Mouse (Mus musculus) embryonic fibroblast, embryonic 13.5 days (primary cell): ENCODE results near the gene Gm20388. TPM values are rescaled to one million over a fixed set of nuclear protein-coding genes. Genes with fewer than 3 reads are reported as not detected.

ENCODE experiments used
- H3K27ac ChIP-seq: 2 replicates; pipeline ENCODE4 v1.5.1; 2012; ENCODE audit warnings: low read length, control low read depth, inconsistent platforms; ENCODE audit not compliant: insufficient read depth
- H3K4me1 ChIP-seq: 2 replicates; pipeline ENCODE4 v1.6.1; 2011; ENCODE audit warnings: low read length; ENCODE audit not compliant: control insufficient read depth, insufficient read depth
- H3K4me3 ChIP-seq: 2 replicates; pipeline ENCODE4 v1.5.1; 2011; ENCODE audit warnings: mild to moderate bottlenecking, control low read depth, low read length; ENCODE audit not compliant: insufficient read depth
- CTCF ChIP-seq: IDR thresholded peaks from 2 replicates; pipeline ENCODE4 v1.5.1; 2011; ENCODE audit warnings: mild to moderate bottlenecking, control low read depth, low read length, moderate library complexity, borderline replicate concordance; ENCODE audit not compliant: insufficient read depth
- POLR2A ChIP-seq: IDR thresholded peaks from 2 replicates; pipeline ENCODE4 v1.6.1; 2011; ENCODE audit warnings: low read depth, mild to moderate bottlenecking, control low read depth, low read length, moderate library complexity
- polyA plus RNA-seq: library from polyadenylated mRNA; stranded (reverse); fragments of >200 nt; gene quantifications from 2 replicates; pipeline ENCODE4 v1.2.4, GENCODE M21; 2011; ENCODE audit warnings: low read depth; ENCODE audit not compliant: missing spikeins, insufficient read length

Gm20388 gene
- polyA plus RNA-seq, 1 experiment: 82.8 TPM

GRCm38 (mm10) chr8:123239398-123239797 lies 3328.8 kb downstream of the Gm20388 start:
- no peak for TF ChIP-seq CTCF
- no peak for TF ChIP-seq POLR2A
- H3K27ac ChIP-seq: no peak overlapping the region
- H3K4me3 ChIP-seq: no peak overlapping the region
- peaks cover 4% of the 10 kb centered on the region; the same call in 1 of the 2 replicates for H3K4me1 ChIP-seq

DNA sequence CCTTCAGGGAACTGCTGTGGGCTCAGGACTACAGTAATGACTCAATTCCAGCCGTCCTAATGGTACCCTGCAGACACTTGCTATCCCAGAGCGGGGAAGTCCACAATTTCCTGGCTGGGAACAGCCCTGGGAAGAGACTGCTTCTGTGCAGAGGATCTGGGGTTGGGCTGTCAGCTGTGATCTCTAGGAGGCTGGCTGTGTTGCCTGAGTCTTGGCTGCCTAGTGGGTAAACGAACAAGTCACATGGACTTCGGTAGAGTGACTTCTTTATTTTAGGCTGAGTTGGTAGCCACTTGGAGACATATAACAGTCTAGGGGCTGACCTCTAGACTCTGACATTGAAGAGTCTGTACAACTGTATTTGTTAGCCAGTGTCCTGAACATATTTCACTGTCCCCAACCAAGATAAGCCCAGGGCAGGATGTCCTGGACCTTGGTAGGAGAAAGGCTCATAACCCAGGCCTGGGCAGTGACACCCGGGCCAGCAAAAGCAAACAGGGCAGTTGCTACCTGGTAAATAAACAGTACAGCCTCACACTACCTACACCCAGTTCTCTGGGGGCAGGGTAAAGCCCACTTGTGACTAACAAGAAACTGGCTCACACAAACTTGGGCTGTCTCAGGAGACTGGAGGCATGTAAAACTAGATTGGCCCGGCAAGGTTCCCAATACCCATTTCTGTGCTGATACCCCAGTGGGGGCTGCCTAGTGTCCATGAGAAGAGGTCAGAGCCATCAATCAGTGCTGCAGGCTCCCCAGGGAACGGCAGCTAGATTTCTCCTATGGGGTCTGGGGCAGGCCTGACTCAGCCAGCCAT lies 3331.7 kb downstream of the Gm20388 start:
- H3K4me3 ChIP-seq: no peak overlapping the region
- no peaks in the 10 kb centered on the region for H3K4me1 ChIP-seq
- TF ChIP-seq POLR2A (no peak), CTCF (no peak)
- H3K27ac ChIP-seq: no peak overlapping the region

- no peaks in the 10 kb centered on the region for H3K4me1 ChIP-seq
- peak; percentile 38; the same call in 1 of the 2 replicates for TF ChIP-seq CTCF
- TF ChIP-seq POLR2A: no peak
- H3K27ac ChIP-seq: no peak overlapping the region
- H3K4me3 ChIP-seq: no peak overlapping the region
Observed at GRCm38 (mm10) chr8:123243053-123243452, 3332.4 kb downstream of the Gm20388 start.

GRCm38 (mm10) chr8:123244382-123244781 lies 3333.7 kb downstream of the Gm20388 start:
- TF ChIP-seq POLR2A: no peak
- TF ChIP-seq CTCF: no peak

GRCm38 (mm10) chr8:123245543-123245942 lies 3334.9 kb downstream of the Gm20388 start:
- TF ChIP-seq CTCF (no peak), POLR2A (no peak)
- no peak overlapping the region for H3K4me3 ChIP-seq

More at GRCm38 (mm10) chr8:123244382-123244781, 3333.7 kb downstream of the Gm20388 start:
- Histone ChIP-seq H3K27ac (no peak overlapping the region), H3K4me1 (no peaks in the 10 kb centered on the region), H3K4me3 (no peak overlapping the region)

GRCm38 (mm10) chr8:123247748-123248147 lies 3337.1 kb downstream of the Gm20388 start:
- no peak overlapping the region for H3K27ac ChIP-seq
- TF ChIP-seq CTCF (no peak), POLR2A (no peak)
- no peaks in the 10 kb centered on the region for H3K4me1 ChIP-seq
- H3K4me3 ChIP-seq: no peak overlapping the region

More at GRCm38 (mm10) chr8:123245543-123245942, 3334.9 kb downstream of the Gm20388 start:
- Histone ChIP-seq H3K27ac (no peak overlapping the region), H3K4me1 (no peaks in the 10 kb centered on the region)

- no peak overlapping the region for H3K4me3 ChIP-seq
- H3K4me1 ChIP-seq: 0 out of 2 replicates have a peak, but pooled peaks cover 5% of the 10 kb centered on the region
- TF ChIP-seq CTCF: no peak
- TF ChIP-seq POLR2A: no peak
- H3K27ac ChIP-seq: no peak overlapping the region
Observed at GRCm38 (mm10) chr8:123248596-123248995, 3338.0 kb downstream of the Gm20388 start.

DNA sequence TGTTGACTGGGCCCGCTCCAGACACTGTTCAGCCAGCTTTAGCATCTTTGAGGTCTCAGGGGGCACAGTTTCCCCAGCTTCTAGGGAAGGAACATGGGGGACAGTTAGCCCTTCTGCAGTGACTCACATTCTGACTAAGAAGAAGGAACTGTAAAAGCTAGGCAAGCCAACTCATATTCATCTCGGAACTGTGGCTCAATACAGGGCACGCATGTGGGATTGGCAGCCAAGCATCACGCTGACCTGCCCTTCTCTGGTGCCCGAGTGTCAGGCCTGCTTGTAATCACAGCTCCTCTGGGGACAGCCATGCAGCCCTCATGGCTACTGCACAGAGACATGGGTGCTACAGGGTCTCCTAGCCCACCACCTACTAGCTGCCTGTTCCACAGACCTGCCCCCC lies 3340.3 kb downstream of the Gm20388 start:
- no peak for TF ChIP-seq CTCF
- TF ChIP-seq POLR2A: no peak
- no peak overlapping the region for H3K4me3 ChIP-seq
- no peak overlapping the region for H3K27ac ChIP-seq
- 0 out of 2 replicates have a peak, but pooled peaks cover 5% of the 10 kb centered on the region for H3K4me1 ChIP-seq

DNA sequence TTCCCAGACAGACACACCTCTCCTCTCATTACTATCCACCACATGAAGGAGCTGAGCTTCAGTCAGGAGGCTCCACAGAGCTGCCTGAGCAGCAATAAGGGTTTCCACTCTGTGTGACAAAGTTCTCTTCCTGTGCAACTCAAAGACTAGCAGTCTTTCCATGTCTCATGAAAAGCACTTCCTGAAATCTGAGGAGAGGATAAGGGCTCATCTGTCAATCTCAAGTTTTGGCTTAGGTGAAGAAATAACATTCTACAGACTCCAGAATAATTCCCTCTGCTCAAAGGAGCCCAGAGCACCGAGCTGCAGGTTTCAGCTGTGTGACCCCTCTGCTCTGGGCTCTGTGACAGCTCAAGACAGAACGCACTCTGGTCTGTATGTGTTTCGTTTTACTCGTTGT lies 3342.3 kb downstream of the Gm20388 start:
- Histone ChIP-seq H3K4me1 (0 out of 2 replicates have a peak, but pooled peaks cover 5% of the 10 kb centered on the region), H3K4me3 (peak overlapping the region; percentile 80; the same call in 1 of the 2 replicates), H3K27ac (no peak overlapping the region)
- TF ChIP-seq CTCF: no peak
- no peak for TF ChIP-seq POLR2A

DNA sequence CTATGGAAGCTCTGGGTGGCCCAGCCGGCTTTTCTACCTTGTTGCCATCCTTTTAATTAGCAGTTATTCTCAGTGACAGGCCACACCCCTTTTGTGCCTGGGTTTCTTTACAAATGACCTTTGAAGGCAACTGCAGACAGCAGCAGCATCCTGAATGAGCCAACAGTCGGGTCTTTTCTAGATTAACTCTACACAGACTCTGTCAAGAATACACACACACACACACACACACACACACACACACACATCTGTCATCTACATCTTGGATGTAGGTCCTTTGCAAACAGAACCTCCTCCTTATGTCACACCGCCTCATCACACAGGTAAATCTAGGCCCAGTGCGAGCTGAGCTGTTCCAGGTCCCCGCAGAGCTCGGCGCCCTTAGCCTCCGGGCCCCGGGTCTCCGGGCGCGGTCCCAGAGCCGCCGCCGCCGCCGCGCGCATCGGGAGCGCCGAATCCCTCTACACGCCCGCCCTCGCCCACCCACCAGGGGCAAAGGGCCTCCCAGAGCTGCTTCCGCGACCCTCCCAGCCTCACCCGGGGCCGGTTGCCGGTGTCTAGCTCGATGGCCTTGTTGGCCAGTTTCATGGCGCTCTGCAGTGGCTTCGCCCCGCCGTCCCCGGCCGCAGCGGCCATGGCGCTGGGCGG lies 3342.9 kb downstream of the Gm20388 start:
- TF ChIP-seq POLR2A (no peak; the same call in none of the 2 replicates), CTCF (no peak)
- peak overlapping the region; percentile 80 for H3K4me3 ChIP-seq
- 0 out of 2 replicates have a peak, but pooled peaks cover 5% of the 10 kb centered on the region for H3K4me1 ChIP-seq
- H3K27ac ChIP-seq: no peak overlapping the region; the same call in 1 of the 2 replicates
